Mouse (Mus musculus): ENCODE data around the gene Spata20. TPM values are rescaled to one million over a fixed set of nuclear protein-coding genes. Genes with fewer than 3 reads are reported as not detected.

Gene Spata20
- total and polyA plus RNA-seq, 3 experiments, result not detected

DNA sequence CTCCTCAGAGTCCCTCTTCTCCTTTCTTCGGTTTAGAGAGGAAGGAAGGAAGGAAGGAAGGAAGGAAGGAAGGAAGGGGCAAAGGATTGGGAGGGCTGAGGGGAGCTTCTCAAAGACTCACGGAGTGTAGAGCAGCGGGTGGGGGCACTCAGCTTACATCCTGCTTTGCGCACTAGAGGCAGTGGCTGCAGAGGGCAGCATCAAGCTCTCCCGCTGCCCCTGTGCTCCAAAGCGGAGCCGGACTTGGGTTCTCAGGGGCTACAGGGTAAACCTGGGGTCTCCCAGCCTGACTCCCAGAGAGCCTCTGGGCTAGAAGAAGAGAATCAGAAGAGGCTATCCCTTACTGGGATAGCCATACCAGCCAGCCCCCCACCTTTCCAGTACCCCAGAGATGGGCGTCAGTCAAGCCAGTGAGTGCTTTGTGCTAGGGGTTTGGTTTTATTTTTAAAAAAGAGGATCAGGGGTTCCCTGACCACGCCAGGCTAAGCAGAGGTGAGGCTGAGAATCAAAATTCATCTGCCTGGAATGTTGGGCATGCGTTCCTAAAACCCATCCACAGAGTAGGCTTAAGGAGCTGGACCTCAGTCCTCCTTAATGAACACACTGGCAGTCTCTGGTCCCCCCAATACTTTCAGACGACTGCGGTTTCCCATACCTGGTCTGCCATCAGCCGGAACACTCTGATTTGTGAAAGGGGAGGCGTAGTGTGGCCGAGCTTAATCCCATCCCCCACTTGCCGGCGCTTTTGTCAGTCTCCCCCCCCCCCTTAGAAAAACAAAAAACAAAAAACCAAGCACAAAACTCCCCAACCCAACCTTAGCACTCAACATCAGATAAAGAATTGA is 14.0 kb downstream of the Spata20 start:
- no peak overlapping the region for H3K4me3 ChIP-seq (ENCODE audit: control insufficient read depth in 1 of 2, insufficient read depth in 1 of 2, low read depth in 2 of 2, low read length in 2 of 2)
- no peaks in the 10 kb centered on the region for H3K4me1 ChIP-seq (ENCODE audit: control insufficient read depth in 1 of 2, insufficient read depth in 2 of 2, low read length in 2 of 2)
- H3K27ac ChIP-seq (ENCODE audit: control insufficient read depth, low read depth, low read length), result no peak overlapping the region
- H3K9me3 ChIP-seq (replicated peaks; ENCODE audit: insufficient read depth, low read length), result no peaks in the 10 kb centered on the region
- no peak for DNase-seq (ENCODE audit: low read depth, low spot score)
- no peaks in the 10 kb centered on the region for H3K36me3 ChIP-seq (ENCODE audit: control insufficient read depth in 1 of 2, insufficient read depth in 2 of 2, low read length in 2 of 2)
- H3K9ac ChIP-seq (ENCODE audit: control insufficient read depth, low read depth, low read length, poor library complexity, severe bottlenecking), result no peak overlapping the region
- H3K79me2 ChIP-seq (ENCODE audit: control insufficient read depth, insufficient read depth, low read length, poor library complexity), result no peaks in the 10 kb centered on the region
- no peak for TF ChIP-seq JUND (IDR thresholded peaks at IDR 0.05; ENCODE audit: low read depth, low read length)
- TF ChIP-seq NELFE (IDR thresholded peaks at IDR 0.05; ENCODE audit: low read depth, low read length), result no peak
- no peak for TF ChIP-seq SIN3A (IDR thresholded peaks at IDR 0.05; ENCODE audit: low read length)
- TF ChIP-seq ZKSCAN1 (IDR thresholded peaks at IDR 0.05; ENCODE audit: low read depth, low read length), result no peak
- no peak for TF ChIP-seq SMC3 (IDR thresholded peaks at IDR 0.05; ENCODE audit: low read depth, low read length)
- no peak for TF ChIP-seq UBTF (IDR thresholded peaks at IDR 0.05; ENCODE audit: borderline replicate concordance, insufficient read depth, low read depth, low read length)
- TF ChIP-seq USF1 (IDR thresholded peaks at IDR 0.05; ENCODE audit: low read depth, low read length), result no peak
- no peak for TF ChIP-seq MAZ (IDR thresholded peaks at IDR 0.05; ENCODE audit: low read depth, low read length)
- TF ChIP-seq MEF2A (IDR thresholded peaks at IDR 0.05; ENCODE audit: extremely low read depth, insufficient replicate concordance, low read depth, low read length, poor library complexity, severe bottlenecking), result no peak
- no peak for TF ChIP-seq KAT2A (conservative IDR thresholded peaks at IDR 0.05; ENCODE audit: low read depth, low read length)
- no peak for TF ChIP-seq MYC (IDR thresholded peaks at IDR 0.05; ENCODE audit: low read depth, low read length)
- TF ChIP-seq RCOR1 (IDR thresholded peaks at IDR 0.05; ENCODE audit: low read depth, low read length), result no peak
- no peak for TF ChIP-seq MYB (IDR thresholded peaks at IDR 0.05; ENCODE audit: low read depth, low read length)
- H3K27me3 ChIP-seq (ENCODE audit: control insufficient read depth in 1 of 2, insufficient read depth in 2 of 2, low read length in 2 of 2), result peaks cover 0 to 2% of the 10 kb centered on the region in 2 experiments; a peak in 2 of 4 replicates

DNA sequence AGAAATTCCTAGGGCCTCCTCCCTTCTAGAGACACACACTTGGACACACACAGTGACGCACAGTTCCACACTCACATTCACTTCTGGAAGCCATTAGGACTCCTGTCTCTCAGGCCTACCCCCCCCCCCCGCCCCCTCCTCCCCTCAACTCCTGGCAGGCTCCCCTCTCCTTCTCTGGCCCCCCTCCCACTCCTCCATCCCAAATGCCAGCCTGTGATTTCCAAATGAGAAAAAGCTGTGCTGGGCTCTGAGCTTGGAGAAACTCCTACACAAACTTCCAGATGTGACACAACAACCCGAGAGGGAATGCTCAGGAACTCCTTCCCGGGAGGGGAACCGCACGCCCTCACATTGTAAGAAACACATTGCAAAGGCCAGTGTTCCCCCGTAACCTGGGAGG is 15.6 kb downstream of the Spata20 start:
- H3K9ac ChIP-seq (ENCODE audit: control insufficient read depth, low read depth, low read length, poor library complexity, severe bottlenecking), result no peak overlapping the region
- H3K9me3 ChIP-seq (replicated peaks; ENCODE audit: insufficient read depth, low read length), result no peaks in the 10 kb centered on the region
- no peaks in the 10 kb centered on the region for H3K36me3 ChIP-seq (ENCODE audit: control insufficient read depth in 1 of 2, insufficient read depth in 2 of 2, low read length in 2 of 2)
- H3K27ac ChIP-seq (ENCODE audit: control insufficient read depth, low read depth, low read length), result no peak overlapping the region
- no peaks in the 10 kb centered on the region for H3K4me1 ChIP-seq (ENCODE audit: control insufficient read depth in 1 of 2, insufficient read depth in 2 of 2, low read length in 2 of 2)
- no peak for DNase-seq (ENCODE audit: low read depth, low spot score)
- TF ChIP-seq POLR2A (IDR thresholded peaks at IDR 0.05; ENCODE audit: control insufficient read depth in 1 of 2, insufficient read depth in 1 of 2, low read depth in 1 of 2, low read length in 2 of 2, poor library complexity in 1 of 2) (no peak), ZNF384 (IDR thresholded peaks at IDR 0.05; ENCODE audit: low read depth, low read length) (no peak), ETS1 (IDR thresholded peaks at IDR 0.05; ENCODE audit: low read depth, low read length) (no peak), KAT2A (conservative IDR thresholded peaks at IDR 0.05; ENCODE audit: low read depth, low read length) (no peak), CHD1 (IDR thresholded peaks at IDR 0.05; ENCODE audit: low read depth, low read length) (no peak), USF1 (IDR thresholded peaks at IDR 0.05; ENCODE audit: low read depth, low read length) (no peak), SMC3 (IDR thresholded peaks at IDR 0.05; ENCODE audit: low read depth, low read length) (no peak), ZMIZ1 (IDR thresholded peaks at IDR 0.05; ENCODE audit: low read depth, low read length) (no peak), GABPA (IDR thresholded peaks at IDR 0.05; ENCODE audit: low read depth, low read length) (no peak), TAL1 (IDR thresholded peaks at IDR 0.05; ENCODE audit: low read length) (no peak), POLR2AphosphoS2 (IDR thresholded peaks at IDR 0.05; ENCODE audit: low read length) (no peak), MYC (IDR thresholded peaks at IDR 0.05; ENCODE audit: low read depth, low read length) (no peak), EP300 (IDR thresholded peaks at IDR 0.05; ENCODE audit: low read depth in 1 of 2, low read length in 2 of 2) (no peak), MAZ (IDR thresholded peaks at IDR 0.05; ENCODE audit: low read depth, low read length) (no peak), UBTF (IDR thresholded peaks at IDR 0.05; ENCODE audit: borderline replicate concordance, insufficient read depth, low read depth, low read length) (no peak), MEF2A (IDR thresholded peaks at IDR 0.05; ENCODE audit: extremely low read depth, insufficient replicate concordance, low read depth, low read length, poor library complexity, severe bottlenecking) (no peak), NELFE (IDR thresholded peaks at IDR 0.05; ENCODE audit: low read depth, low read length) (no peak), E2F4 (IDR thresholded peaks at IDR 0.05; ENCODE audit: borderline replicate concordance, low read depth, low read length) (no peak), BHLHE40 (IDR thresholded peaks at IDR 0.05; ENCODE audit: borderline replicate concordance, low read depth, low read length) (no peak)
- no peaks in the 10 kb centered on the region for H3K27me3 ChIP-seq (ENCODE audit: control insufficient read depth in 1 of 2, insufficient read depth in 2 of 2, low read length in 2 of 2)
- H3K4me3 ChIP-seq (ENCODE audit: control insufficient read depth in 1 of 2, insufficient read depth in 1 of 2, low read depth in 2 of 2, low read length in 2 of 2), result no peak overlapping the region
- no peaks in the 10 kb centered on the region for H3K79me2 ChIP-seq (ENCODE audit: control insufficient read depth, insufficient read depth, low read length, poor library complexity)

All from MEL (cell line).